Comparison of ENCODE assay signal across 14 mouse cellular contexts in the genomic region with DNA sequence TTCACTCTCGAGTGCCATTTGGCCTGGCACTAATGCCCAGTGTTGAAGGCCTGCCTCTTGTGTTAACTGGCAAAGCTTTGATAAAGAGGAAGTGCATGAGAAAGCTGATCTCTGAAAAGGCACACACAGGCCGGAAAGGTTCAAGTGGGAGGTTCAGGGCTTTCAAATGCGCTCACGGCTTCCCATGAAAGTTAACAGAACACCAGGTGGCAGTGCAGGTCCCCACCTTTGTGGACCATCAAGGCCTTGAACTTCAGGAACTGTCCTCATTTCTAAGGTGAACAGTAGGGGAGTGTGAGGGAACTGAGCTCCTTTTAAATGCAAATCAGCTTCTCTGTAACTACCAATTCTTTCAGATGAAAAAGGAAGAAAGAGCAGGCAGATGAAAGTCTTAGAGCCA.
DNase-seq lines count a peak whose midpoint lies in the region; ATAC-seq and TF ChIP-seq lines count a peak whose summit lies in the region.
"Had no signal": no experiment of that assay in that cellular context is flagged by ENCODE, and none has a peak within 500 bp of the region (broad histone marks: within the 10 kb centered on the region; RNA-seq: fewer than 3 reads in every experiment).

No protein-coding gene starts in this region.

- TF ChIP-seq CTCF in left cerebral cortex, adult 2 months (IDR thresholded peaks at IDR 0.05): peak; percentile 24
- TF ChIP-seq CTCF in CH12.LX (conservative IDR thresholded peaks at IDR 0.05 in 1 of 2, IDR thresholded peaks at IDR 0.05 in 1 of 2; ENCODE audit: low read depth in 2 of 2, low read length in 2 of 2): peak; percentile 25 to 48; a peak in 2 of 4 replicates

- WGBS in embryonic facial prominence, embryonic 11.5 days: 52% methylated on average over 4 of the region's 4 CpGs
- 49% methylated on average over 4 of the region's 4 CpGs for WGBS in embryonic facial prominence, embryonic 10.5 days

- H3K4me2 ChIP-seq in embryonic facial prominence, embryonic 11.5 days (ENCODE audit: low read depth, low read length): no peak overlapping the region
- no peak overlapping the region for H3K4me2 ChIP-seq in CH12.LX (ENCODE audit: insufficient read depth, low read depth, poor library complexity, severe bottlenecking)
- H3K4me2 ChIP-seq: embryonic facial prominence, embryonic 12.5 days; heart, embryonic 15.5 days had no signal

- H3K4me1 ChIP-seq in embryonic facial prominence, embryonic 11.5 days (ENCODE audit: control insufficient read depth, insufficient read depth, low read length): no peaks in the 10 kb centered on the region
- no peaks in the 10 kb centered on the region for H3K4me1 ChIP-seq in embryonic facial prominence, embryonic 10.5 days
- H3K4me1 ChIP-seq in CH12.LX (ENCODE audit: control insufficient read depth in 1 of 2, insufficient read depth in 2 of 2): peaks cover 0 to 9% of the 10 kb centered on the region in 2 experiments; a peak in 2 of 4 replicates
- H3K4me1 ChIP-seq: embryonic facial prominence, embryonic 12.5 days had no signal

- TF ChIP-seq POLR2A in CH12.LX (IDR thresholded peaks at IDR 0.05; ENCODE audit: low read depth, low read length): no peak

- TF ChIP-seq EP300 in CH12.LX (IDR thresholded peaks at IDR 0.05; ENCODE audit: low read length): no peak

- in situ Hi-C loops in CH12.LX (cut with MboI; ENCODE audit: low pct_ligation_motif_present, low pct_unique_long_range_greater_than_20kb, low sequenced_read_pairs): no loop called here

- H3K27me3 ChIP-seq in embryonic facial prominence, embryonic 11.5 days (ENCODE audit: control insufficient read depth, insufficient read depth, low read length): no peaks in the 10 kb centered on the region
- no peaks in the 10 kb centered on the region for H3K27me3 ChIP-seq in embryonic facial prominence, embryonic 10.5 days (replicated peaks; ENCODE audit: low read depth, poor library complexity, severe bottlenecking)
- no peaks in the 10 kb centered on the region for H3K27me3 ChIP-seq in CH12.LX (replicated peaks)
- H3K27me3 ChIP-seq: embryonic facial prominence, embryonic 12.5 days; heart, embryonic 15.5 days had no signal

- TF ChIP-seq RAD21 in CH12.LX (IDR thresholded peaks at IDR 0.05; ENCODE audit: low read depth, low read length): peak; percentile 36

- ATAC-seq in embryonic facial prominence, embryonic 11.5 days (replicated peaks; ENCODE audit: insufficient number of reproducible peaks, low FRiP score, low TSS enrichment, low read depth): no peak
- ATAC-seq in monocyte, adult 5-6 weeks (replicated peaks; ENCODE audit: insufficient number of reproducible peaks, low FRiP score, low TSS enrichment, poor library complexity, severe bottlenecking): no peak

- peak; percentile 12 for DNase-seq in embryonic facial prominence, embryonic 11.5 days (ENCODE audit: low spot score)
- DNase-seq in embryonic facial prominence, embryonic 10.5 days (ENCODE audit: low spot score): no peak
- DNase-seq in left cerebral cortex, adult 2 months (ENCODE audit: extremely low spot score in 1 of 2, low spot score in 2 of 2): no peak
- no peak for DNase-seq in left cerebral cortex, postnatal 25 days (ENCODE audit: low spot score in 2 of 2)
- DNase-seq in CH12.LX (ENCODE audit: extremely low read depth): peak; percentile 64
- DNase-seq in brain, adult 2 months (ENCODE audit: low read depth, low spot score): peak; percentile 55
- DNase-seq in urinary bladder, postnatal 25 days (ENCODE audit: low spot score): no peak
- DNase-seq: adrenal gland, postnatal 25 days; gastrocnemius, postnatal 10 days; layer of hippocampus, adult 9-11 months; left cerebral cortex, postnatal 4 days had no signal

- H3K36me3 ChIP-seq in embryonic facial prominence, embryonic 11.5 days (replicated peaks; ENCODE audit: control insufficient read depth, insufficient read depth, low read depth, low read length): no peaks in the 10 kb centered on the region
- H3K36me3 ChIP-seq in embryonic facial prominence, embryonic 10.5 days (replicated peaks): no peaks in the 10 kb centered on the region
- H3K36me3 ChIP-seq in CH12.LX (replicated peaks in 1 of 2; ENCODE audit: control insufficient read depth in 1 of 2, insufficient read depth in 1 of 2, low read length in 1 of 2): no peaks in the 10 kb centered on the region
- H3K36me3 ChIP-seq: embryonic facial prominence, embryonic 12.5 days; heart, embryonic 15.5 days had no signal

- H3K9me3 ChIP-seq in embryonic facial prominence, embryonic 11.5 days (replicated peaks; ENCODE audit: control insufficient read depth, low read length): no peaks in the 10 kb centered on the region
- no peaks in the 10 kb centered on the region for H3K9me3 ChIP-seq in embryonic facial prominence, embryonic 10.5 days
- no peaks in the 10 kb centered on the region for H3K9me3 ChIP-seq in CH12.LX (replicated peaks; ENCODE audit: low read length)
- H3K9me3 ChIP-seq: embryonic facial prominence, embryonic 12.5 days; heart, embryonic 15.5 days had no signal

- H3K4me3 ChIP-seq in embryonic facial prominence, embryonic 11.5 days (ENCODE audit: low read depth, low read length): no peak overlapping the region
- no peak overlapping the region for H3K4me3 ChIP-seq in embryonic facial prominence, embryonic 10.5 days
- H3K4me3 ChIP-seq in left cerebral cortex, adult 2 months: no peak overlapping the region
- no peak overlapping the region for H3K4me3 ChIP-seq in CH12.LX (replicated peaks in 1 of 3; ENCODE audit: low read depth in 2 of 3, low read length in 2 of 3, poor library complexity in 1 of 3)
- H3K4me3 ChIP-seq: embryonic facial prominence, embryonic 12.5 days; heart, embryonic 15.5 days had no signal

- dilution Hi-C loops in CH12.LX (cut with MboI; ENCODE audit: extremely low pct_ligation_motif_present, extremely low pct_unique_long_range_greater_than_20kb, low sequenced_read_pairs): no loop called here

- intact Hi-C loops in left cerebral cortex, adult 2 months (cut with DNase I): no loop called here
- intact Hi-C loops in left cerebral cortex, postnatal 25 days (cut with DNase I): no loop called here

- no peak overlapping the region for H3K9ac ChIP-seq in embryonic facial prominence, embryonic 11.5 days (replicated peaks; ENCODE audit: low read length)
- H3K9ac ChIP-seq in CH12.LX (ENCODE audit: insufficient read depth, low read depth): no peak overlapping the region
- H3K9ac ChIP-seq: embryonic facial prominence, embryonic 12.5 days; heart, embryonic 15.5 days had no signal

- H3K27ac ChIP-seq in embryonic facial prominence, embryonic 11.5 days (replicated peaks; ENCODE audit: low read depth, low read length): no peak overlapping the region
- H3K27ac ChIP-seq in embryonic facial prominence, embryonic 10.5 days (replicated peaks): no peak overlapping the region
- H3K27ac ChIP-seq in left cerebral cortex, adult 2 months: no peak overlapping the region
- H3K27ac ChIP-seq in CH12.LX (ENCODE audit: insufficient read depth, low read depth): no peak overlapping the region
- H3K27ac ChIP-seq: embryonic facial prominence, embryonic 12.5 days; heart, embryonic 15.5 days had no signal

- no peaks in the 10 kb centered on the region for H3K79me2 ChIP-seq in CH12.LX (replicated peaks; ENCODE audit: control insufficient read depth, extremely low read depth, insufficient read depth, poor library complexity, severe bottlenecking)

TF ChIP-seq in CH12.LX, 34 proteins besides CTCF, POLR2A, EP300 and RAD21:
- TF ChIP-seq TBP (conservative IDR thresholded peaks at IDR 0.05; ENCODE audit: low read depth, low read length) (no peak), SMC3 (IDR thresholded peaks at IDR 0.05; ENCODE audit: low read depth, low read length) (peak; percentile 28; the same call in 1 of the 2 replicates), ZKSCAN1 (IDR thresholded peaks at IDR 0.05; ENCODE audit: borderline replicate concordance, low read depth, low read length) (no peak)
TF ChIP-seq in CH12.LX: peak in this region for 1.

Comparison
In these comparisons a context has a peak if more than half of its experiments do, and no peak if none do; other contexts are left out.
1. DNase-seq: peak in embryonic facial prominence, embryonic 11.5 days (single experiment), CH12.LX (single experiment) and brain, adult 2 months (single experiment); none in embryonic facial prominence, embryonic 10.5 days (single experiment), left cerebral cortex, adult 2 months (0 of 2), left cerebral cortex, postnatal 25 days (0 of 2) and urinary bladder, postnatal 25 days (single experiment).